Mouse (Mus musculus) duodenum, adult 2 months (tissue): ENCODE measurements around the gene Hist2h3c2. TPM values are rescaled to one million over a fixed set of nuclear protein-coding genes. Genes with fewer than 3 reads are reported as not detected.

Experiments
- polyA plus RNA-seq: library from polyadenylated mRNA; depleted of rRNA; stranded (reverse); fragments of >200 nt; gene quantifications from 2 replicates; pipeline ENCODE4 v1.2.3, GENCODE M21; 2012; ENCODE audit warnings: low replicate concordance; rRNA removed

Hist2h3c2 gene
- polyA plus RNA-seq = 85.3 and 136 TPM in 2 replicates

GRCm38 (mm10) chr3:96238954-96239793, at the start of gene Hist2h3c2:
Hist2h3c2 (minus strand) TSS chr3:96239127.

GRCm38 (mm10) chr3:96269511-96270474, 30.9 kb upstream of the Hist2h3c2 start, which contains the start of gene Hist2h2bb:
Hist2h2bb (plus strand) TSS chr3:96269752.

GRCm38 (mm10) chr3:96268051-96268775, 29.3 kb upstream of the Hist2h3c2 start, which contains the start of gene Hist2h3b:
Hist2h3b (plus strand) TSS chr3:96268654.

GRCm38 (mm10) chr3:96262979-96263550, 24.1 kb upstream of the Hist2h3c2 start, which contains the start of gene Hist2h4:
Hist2h4 (minus strand) TSS chr3:96263311.

GRCm38 (mm10) chr3:96246427-96246856, 7.5 kb upstream of the Hist2h3c2 start, which contains the start of gene Hist2h3c1:
Hist2h3c1 (plus strand) TSS chr3:96246685.

GRCm38 (mm10) chr3:96245003-96245886, 6.3 kb upstream of the Hist2h3c2 start, which contains the start of gene Hist2h2aa1:
Hist2h2aa1 (plus strand) TSS chr3:96245497.

GRCm38 (mm10) chr3:96239949-96240798, 1.2 kb upstream of the Hist2h3c2 start, which contains the start of gene Hist2h2aa2:
Hist2h2aa2 (minus strand) TSS chr3:96240276.

GRCm38 (mm10) chr3:96220765-96221639, 17.9 kb downstream of the Hist2h3c2 start, which contains the start of the genes Hist2h2ac and Hist2h2be:
Hist2h2ac (minus strand) TSS chr3:96220880.
Hist2h2be (plus strand) TSS chr3:96221119.

GRCm38 (mm10) chr3:96219661-96220130, 19.2 kb downstream of the Hist2h3c2 start, which contains the start of the genes Bola1 and Hist2h2ab:
Bola1 (minus strand) TSS chr3:96219709.
Hist2h2ab (plus strand) TSS chr3:96219865.

Other genes with a start within 250 kb of the Hist2h3c2 start
- gene Plekho1, start 243.1 kb downstream of the Hist2h3c2 start, polyA plus RNA-seq = 21.7 and 26.9 TPM in 2 replicates
- gene Vps45, start 180.7 kb downstream of the Hist2h3c2 start, polyA plus RNA-seq = 3.6 and 4.1 TPM in 2 replicates
- gene Otud7b, start 134.6 kb downstream of the Hist2h3c2 start, polyA plus RNA-seq = 7.5 and 20.3 TPM in 2 replicates
- gene Mtmr11, start 77.1 kb downstream of the Hist2h3c2 start, polyA plus RNA-seq = 2.7 and 32.2 TPM in 2 replicates
- 79.0 and 100 TPM in 2 replicates for gene Sf3b4, start 66.8 kb downstream of the Hist2h3c2 start, polyA plus RNA-seq
- gene Sv2a, start 58.0 kb downstream of the Hist2h3c2 start, polyA plus RNA-seq = 0.68 and 1.5 TPM in 2 replicates
- 60.0 and 61.3 TPM in 2 replicates for gene Bola1, start 19.4 kb downstream of the Hist2h3c2 start, polyA plus RNA-seq
- gene Hist2h2ab, start 19.3 kb downstream of the Hist2h3c2 start, polyA plus RNA-seq = 3.2 and 7.6 TPM in 2 replicates
- 10.9 and 30.0 TPM in 2 replicates for gene Hist2h2ac, start 18.2 kb downstream of the Hist2h3c2 start, polyA plus RNA-seq
- 0.78 and 2.3 TPM in 2 replicates for gene Hist2h2be, start 18.0 kb downstream of the Hist2h3c2 start, polyA plus RNA-seq
- 228 and 312 TPM in 2 replicates for gene Hist2h2aa2, start 1.1 kb upstream of the Hist2h3c2 start, polyA plus RNA-seq
- 143 and 423 TPM in 2 replicates for gene Hist2h2aa1, start 6.4 kb upstream of the Hist2h3c2 start, polyA plus RNA-seq
- gene Hist2h3c1, start 7.6 kb upstream of the Hist2h3c2 start, polyA plus RNA-seq = not detected in 2 replicates
- 4.0 and 4.7 TPM in 2 replicates for gene Hist2h4, start 24.2 kb upstream of the Hist2h3c2 start, polyA plus RNA-seq
- 67.4 and 121 TPM in 2 replicates for gene Hist2h3b, start 29.5 kb upstream of the Hist2h3c2 start, polyA plus RNA-seq
- 3.7 and 9.2 TPM in 2 replicates for gene Hist2h2bb, start 30.6 kb upstream of the Hist2h3c2 start, polyA plus RNA-seq
- gene Fcgr1, start 54.8 kb upstream of the Hist2h3c2 start, polyA plus RNA-seq = 0.86 and 1.4 TPM in 2 replicates
- gene BC107364, start 213.2 kb upstream of the Hist2h3c2 start, polyA plus RNA-seq = not detected in 2 replicates